Mouse (Mus musculus) NIH3T3 (cell line): ENCODE measurements at regions not wholly inside any gene's neighbourhood (a gene's known extent, or its start where the extent isn't known, plus 50 kb on each side); places are given as distances from the start of the nearest gene placed in this dataset.

Experiments used
- DNase-seq: peaks from one replicate; pipeline ENCODE4 v3.0.0-alpha.2; 2012; ENCODE audit warnings: low read depth

DNA sequence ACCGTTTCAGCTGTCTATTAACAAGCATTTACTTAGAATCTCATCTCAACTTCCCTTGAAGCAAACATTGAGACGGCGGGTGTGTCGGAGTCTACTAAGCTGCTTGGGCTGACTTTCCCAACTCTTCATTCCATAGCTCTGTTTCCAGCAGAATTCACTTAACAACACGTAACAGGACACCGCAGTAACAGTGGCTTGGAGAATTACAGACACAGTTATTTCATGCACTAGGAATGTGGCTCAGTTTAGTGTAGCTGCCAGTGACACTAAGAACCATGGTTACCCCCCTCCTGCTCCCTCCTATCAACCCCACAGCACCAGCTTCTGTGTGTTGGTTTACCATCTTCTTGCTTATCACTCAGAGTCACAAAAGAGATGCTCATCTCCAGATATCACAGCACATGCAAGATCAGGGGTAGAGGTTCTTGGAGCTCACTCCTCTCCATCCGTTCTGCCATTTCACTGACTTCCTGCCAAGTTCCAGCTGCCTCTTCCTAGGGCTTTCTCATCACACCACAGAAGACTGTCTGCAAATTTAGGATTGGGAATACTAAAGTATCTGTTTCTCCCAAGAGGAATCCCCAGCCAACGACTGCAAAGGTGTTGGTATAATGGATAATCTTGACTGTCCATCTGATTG lies 90.7 kb downstream of the Banf2 start:
- DNase-seq = peak; percentile 77

DNA sequence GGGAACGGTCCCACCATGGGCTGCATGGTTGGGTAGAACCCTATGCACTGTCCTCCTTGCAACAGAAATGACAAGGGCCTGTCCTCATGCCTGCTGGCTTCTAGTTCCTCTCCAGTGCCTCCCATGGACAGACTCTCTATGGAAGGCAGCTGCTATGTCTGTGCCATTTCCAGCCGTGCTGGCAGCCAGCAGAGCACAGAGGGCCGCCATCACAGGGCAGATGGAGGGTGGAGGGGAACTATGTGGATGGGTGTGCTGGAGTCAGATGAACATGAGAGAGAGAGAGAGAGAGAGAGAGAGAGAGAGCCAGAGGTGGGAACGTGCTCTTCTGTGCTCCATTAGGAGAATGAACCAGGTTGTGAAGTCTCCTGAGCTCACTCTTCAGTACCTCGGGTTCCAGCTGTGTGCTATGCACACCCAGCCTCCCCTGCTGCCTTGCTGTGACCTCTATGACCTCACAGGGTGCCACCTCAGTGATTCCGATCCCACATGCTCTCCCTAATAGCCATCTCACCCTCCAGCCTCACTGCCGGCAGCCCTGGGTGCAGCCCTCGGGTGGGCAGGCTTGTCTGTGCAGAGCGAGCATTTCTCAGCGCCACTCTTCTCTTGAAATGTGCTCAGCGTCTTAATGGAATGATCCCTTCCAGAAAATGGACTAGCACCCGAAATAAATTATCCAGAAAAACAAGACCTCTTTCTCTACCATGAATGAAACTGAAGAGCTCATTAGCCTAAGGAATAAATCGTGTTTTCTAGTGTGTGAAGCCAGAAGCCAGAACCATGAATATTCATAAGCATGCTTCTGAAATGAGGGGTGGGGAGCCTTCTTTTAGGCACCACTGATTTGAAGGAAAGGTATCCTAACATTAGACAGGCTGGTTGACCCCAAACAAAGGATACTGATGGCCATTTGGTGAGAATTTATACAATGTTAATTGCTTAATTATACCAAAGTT lies 94.5 kb downstream of the Banf2 start:
- DNase-seq = no peak

DNA sequence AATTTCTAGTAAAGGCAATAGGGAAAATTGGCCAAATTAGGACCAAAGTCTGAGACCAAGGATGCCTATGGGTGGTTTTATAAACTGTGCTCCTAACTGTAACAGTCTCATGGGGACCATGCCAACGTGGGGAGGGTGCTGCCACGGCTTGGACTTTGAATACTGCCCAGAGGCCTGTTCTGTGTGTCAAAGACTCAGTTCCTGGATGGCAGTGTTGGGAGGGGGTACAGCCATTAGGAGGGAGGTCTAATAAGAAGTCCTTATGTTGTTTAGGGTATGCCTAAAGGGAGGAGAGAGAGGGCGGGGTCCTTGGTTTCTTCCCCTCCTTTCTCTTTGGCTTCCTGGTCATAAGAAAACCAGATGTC lies 95.2 kb downstream of the Banf2 start:
- DNase-seq = no peak

DNA sequence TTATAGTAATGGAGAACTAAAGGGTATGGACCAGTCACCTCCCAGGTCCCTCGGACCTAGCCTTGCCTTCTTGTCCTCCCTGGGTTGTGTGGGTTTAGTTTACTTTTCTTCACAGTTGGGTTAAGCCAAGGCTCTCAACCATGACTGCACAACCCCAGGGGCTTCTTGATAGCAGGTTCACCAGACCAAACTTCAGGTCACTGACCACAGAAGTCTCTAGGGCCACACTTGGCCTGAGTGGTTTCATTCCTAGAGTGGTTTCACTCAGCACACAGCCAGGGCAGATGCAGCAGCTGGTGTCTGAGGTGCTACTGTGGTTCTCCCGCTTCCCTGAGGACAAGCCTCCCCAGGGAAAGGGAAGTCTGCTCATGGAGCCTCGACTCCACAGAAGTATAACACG lies 95.7 kb downstream of the Banf2 start:
- no peak for DNase-seq

DNA sequence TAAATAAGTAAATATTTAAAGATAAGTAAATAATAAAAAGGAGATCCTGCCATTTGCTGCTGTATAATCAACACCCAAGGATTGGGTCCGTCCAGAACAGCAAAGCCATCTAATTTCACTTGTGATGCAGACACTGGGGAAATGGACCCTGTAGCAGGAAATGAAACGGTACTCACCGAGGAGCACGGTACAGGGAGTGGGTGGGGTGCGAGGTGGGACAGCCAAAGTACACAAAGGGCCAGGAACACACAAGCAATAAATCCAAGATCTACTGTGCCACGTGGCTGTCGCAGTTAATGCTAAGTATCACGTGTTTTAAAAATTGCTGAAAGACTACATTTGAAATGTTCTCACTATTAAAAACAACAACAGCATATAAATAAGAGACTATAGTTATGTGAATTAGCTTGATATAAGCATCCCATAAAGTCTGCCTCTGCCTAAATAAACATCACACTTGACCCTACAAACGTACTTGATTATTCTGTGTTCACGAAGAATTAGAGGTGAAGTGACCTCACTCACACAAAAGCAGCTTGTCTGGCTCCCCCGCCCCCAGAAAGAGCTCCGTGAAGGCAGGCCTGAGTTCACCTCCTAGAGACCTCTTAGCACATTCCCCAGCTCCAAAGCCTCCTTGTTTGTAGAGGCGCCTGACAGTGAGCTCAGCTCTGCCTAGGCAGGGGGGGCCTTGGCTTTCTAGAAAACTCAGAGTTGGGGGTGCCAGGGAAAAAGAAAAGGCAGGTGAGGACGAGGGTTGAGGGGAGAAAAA lies 101.1 kb downstream of the Banf2 start:
- DNase-seq = peak; percentile 22

DNA sequence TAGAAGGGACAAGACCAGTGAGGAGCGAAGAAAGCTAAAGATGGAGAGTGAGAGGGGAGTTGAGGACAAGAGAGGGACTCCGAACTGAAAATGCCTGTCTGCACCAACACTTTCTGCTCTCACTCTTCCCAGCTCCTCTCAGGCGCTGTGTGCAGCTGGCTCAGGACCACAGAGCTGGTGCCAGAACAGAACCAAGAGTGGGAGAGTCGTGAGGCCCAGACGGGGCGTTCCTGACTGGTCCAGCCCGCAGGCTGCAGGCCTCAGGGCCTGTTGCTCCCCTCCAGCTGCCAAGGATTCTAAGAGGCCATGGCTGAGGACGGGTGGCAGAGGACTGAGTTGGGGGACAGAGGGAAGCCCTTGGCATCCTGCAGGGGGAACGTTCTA lies 101.7 kb downstream of the Banf2 start:
- peak; percentile 63 for DNase-seq

DNA sequence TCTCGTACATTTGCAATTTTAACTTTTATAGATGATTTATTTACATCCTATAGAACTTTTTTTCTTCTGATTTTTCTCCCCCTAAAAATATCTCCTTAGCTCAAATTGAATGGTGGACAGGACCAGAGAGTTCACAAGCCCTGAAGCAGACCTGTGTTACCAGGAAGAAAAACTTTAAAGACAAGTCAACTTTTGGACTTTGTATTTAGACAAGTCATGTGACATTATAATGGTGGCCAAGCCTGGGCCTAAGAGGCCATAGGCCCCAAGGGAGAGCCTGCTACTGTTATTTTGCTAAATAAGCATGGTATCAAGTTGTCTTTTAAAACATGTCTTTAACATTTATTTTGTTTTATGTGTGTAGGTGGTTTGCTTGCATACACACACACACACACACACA lies 102.7 kb downstream of the Banf2 start:
- DNase-seq = no peak

DNA sequence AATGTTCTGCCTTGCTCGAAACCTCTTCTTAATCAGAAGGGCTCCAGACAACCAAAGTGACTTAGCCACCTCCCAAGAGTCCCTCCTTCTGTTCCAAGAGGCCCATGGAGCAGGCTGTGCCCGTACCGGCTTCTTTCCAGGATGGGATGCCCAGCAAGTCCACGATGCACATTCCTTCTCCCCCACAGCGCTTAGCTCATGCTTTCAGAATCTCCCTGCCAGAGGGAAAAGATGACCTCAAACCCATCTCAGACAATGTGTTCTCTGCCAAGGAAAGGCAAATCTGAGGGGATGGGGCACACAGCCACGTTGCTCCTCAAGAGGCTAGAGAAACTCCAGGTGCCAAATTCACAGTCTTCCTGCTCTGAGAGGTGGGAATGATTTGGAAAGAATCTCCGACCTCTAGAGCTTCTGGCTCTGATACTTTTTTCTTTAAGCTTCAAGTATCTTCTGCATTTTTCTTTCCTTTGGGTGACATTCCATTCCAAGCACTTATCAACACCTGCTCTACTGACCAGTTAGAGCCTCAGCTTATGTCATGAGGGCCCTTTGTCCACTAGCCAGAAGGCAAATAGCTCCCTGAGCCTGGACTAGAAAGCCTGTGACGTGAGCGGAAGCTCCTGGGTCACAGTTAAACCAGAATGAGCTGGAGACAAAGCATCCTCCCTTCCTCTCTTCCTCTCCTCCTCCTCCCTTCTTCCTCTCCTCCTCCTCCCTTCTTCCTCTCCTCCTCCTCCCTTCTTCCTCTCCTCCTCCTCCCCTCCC lies 110.9 kb downstream of the Banf2 start:
- peak; percentile 56 for DNase-seq

DNA sequence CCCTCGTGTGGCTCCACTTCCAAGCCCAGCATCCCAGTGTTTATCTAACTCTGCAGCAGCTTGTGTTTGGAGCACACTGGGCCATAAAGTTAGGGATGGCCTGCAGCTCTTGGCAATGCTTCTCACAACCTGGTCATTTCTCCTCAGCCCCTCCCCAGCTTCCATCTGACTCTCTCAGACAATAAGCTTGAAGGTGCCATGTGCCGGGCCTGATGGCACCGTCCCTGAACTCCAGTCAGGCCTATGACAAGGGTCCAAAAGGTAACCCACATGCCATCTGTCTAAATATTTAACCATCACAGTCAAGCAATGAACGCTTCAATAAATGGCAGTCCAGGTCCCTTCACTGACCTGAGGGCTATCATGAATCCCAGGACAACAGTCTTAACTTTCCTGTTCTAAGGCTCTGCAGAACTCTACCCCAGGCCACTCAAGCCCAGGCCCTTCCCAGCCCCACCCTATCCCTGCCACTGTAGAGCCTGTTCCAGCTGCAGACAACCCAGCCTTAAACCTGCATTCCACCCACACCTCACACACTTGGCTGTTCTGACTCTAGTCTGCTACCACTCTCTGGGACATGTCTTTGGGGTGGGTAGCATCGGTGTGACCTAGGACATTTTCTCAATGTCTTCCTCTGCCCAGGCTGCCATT lies 111.8 kb downstream of the Banf2 start:
- no peak for DNase-seq

DNA sequence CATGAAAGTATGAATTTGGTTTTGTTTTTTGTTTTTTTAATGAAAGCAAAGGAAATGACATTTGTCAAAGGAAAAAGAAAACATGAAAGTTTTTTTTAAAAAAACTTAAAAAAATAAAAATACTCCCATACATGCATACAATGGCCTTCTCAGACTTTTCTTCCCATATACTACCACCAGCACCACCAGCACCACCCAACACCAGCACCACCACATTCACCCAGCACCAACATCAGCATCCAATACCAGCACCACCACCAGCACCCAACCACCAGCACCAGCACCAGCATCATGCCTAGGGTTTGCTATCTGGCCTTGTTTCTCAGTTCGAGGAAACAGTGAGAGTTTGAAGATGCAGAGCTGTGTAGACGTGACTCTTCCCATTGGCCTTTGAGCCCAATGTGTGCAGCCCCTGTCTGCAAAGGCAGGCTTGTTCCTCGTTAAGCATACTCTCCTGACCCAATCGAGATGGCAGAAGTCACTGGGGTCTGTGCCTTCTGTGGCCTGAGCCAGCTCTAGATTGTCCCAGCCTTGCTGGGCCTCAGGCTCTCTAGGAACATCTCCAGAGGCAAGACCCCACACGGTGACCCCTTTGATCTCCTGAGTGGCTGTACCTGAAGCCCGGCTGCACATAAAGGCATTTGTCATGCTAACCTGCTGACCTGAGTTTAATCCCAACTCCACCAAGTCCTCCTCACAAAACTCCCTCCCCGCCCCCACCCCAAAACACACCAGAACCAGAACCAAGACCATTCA lies 113.8 kb upstream of the Mgme1 start:
- no peak for DNase-seq

DNA sequence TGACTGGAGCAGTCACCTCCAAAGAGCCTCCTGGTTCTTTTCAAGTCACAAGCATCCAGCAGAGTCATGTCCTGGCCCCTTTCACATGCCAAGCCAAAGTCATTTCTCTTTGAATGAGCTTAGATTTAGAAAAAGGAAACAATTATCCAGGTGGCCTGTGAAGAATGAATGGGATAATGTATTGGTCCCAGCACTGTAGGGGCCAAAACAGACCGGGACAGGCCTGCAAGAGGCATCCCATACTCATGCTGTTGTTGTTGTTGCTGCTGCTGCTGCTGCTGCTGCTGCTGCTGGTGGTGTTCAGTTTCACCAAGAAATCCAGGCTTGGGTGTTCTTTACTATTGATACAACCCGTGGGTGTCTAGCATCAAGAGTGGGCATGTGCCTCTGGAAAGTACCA lies 113.1 kb upstream of the Mgme1 start:
- DNase-seq = no peak

DNA sequence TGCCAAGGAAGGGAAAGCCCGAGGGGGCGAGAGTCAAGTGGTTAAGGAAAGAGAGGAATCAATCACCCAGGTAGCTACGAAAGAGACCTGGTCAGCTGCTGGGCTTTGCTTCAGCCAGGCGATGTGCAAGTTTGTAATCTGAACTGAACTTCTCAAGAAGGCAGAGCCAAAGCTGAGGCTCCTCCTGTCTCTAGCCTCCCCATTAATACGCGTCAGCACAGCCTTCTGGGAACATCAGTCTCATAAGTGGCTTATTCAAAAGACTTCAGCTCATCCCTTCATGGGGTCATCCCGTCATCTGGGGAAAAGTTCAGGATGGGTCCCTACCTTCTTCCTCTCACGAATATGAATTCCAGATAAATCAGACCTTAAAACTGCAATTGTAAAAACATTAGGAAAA lies 112.2 kb upstream of the Mgme1 start:
- DNase-seq = no peak

DNA sequence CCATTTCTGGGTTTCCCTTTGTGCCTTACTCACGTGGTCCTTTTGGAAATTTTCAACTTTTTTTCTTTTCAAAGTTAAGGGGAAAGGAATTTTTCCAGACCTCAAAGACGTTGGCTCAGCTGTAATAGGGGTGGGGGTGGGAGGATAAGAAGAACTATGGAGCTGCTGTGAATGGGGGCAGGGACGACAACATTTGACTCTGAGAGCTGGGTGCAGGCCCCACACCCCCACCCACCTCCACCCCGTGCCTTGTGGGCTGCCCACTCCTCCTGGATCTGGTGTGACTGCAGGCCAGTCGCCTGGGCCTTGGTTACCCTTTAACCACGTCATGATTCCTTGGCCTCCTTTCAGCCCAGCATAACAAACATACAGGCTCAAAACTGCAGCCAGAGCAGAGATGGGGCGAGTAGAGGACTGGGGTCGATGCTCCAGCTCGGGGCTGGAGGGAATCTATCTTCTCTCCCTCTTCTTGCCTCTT lies 110.6 kb upstream of the Mgme1 start:
- peak; percentile 87 for DNase-seq

DNA sequence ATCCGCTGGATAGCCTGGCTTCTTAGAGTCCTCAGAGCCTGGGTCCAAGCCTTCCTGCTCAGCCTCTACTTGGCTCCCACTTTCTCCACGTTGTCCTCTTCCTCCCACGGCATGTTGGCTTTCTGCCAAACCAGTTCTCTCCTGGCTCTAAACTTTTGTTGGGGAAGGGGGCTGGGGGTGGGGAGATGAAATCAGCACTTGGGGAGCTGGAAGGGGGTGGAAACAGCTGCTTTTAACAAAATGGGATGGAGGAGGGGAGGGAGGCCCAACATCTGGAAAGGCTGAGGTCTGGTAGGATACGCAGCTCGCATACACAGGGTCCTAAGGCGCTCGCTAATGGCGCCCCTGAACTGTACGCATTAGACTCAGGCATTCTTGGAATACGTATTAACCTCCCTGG lies 110.0 kb upstream of the Mgme1 start:
- DNase-seq = peak; percentile 78

DNA sequence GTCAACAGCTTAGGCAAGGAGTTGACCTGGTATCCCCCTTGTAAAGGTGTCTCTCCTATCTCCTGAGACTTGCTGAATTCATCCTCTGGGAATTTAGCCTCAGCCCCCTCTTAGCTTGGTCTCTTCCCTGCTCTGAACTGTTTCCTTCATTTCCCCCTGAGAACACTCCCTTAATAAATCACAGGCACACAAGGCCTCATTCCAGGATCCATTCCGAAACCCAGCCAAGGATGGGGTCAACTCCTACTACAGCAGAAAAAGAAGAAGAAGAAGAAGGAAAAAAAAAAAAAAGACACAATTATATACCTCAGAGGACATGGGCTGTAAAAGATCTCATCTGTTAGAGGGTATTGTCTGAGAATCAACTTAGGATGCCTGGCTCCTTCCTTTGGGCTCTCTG lies 108.6 kb upstream of the Mgme1 start:
- DNase-seq = peak; percentile 55

DNA sequence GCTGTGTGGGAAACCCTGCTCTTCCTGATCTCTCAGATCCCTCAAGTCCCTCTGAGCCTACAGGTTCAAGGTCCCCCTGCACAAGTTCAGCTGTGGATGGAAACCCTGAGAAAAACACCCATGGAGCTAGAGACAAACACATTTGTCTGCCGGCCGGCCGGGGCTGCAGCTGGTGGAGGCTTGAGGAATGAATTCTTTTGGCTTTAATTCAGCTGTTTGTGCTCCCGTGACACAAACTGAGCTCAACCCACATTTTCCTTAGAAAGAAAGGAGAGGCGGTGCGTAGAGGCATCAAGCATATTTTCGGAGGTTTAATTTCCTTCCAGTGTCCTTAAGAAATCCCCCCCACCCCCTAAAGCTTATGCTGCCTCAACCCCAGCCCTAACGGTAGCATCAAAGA lies 106.4 kb upstream of the Mgme1 start:
- peak; percentile 86 for DNase-seq

DNA sequence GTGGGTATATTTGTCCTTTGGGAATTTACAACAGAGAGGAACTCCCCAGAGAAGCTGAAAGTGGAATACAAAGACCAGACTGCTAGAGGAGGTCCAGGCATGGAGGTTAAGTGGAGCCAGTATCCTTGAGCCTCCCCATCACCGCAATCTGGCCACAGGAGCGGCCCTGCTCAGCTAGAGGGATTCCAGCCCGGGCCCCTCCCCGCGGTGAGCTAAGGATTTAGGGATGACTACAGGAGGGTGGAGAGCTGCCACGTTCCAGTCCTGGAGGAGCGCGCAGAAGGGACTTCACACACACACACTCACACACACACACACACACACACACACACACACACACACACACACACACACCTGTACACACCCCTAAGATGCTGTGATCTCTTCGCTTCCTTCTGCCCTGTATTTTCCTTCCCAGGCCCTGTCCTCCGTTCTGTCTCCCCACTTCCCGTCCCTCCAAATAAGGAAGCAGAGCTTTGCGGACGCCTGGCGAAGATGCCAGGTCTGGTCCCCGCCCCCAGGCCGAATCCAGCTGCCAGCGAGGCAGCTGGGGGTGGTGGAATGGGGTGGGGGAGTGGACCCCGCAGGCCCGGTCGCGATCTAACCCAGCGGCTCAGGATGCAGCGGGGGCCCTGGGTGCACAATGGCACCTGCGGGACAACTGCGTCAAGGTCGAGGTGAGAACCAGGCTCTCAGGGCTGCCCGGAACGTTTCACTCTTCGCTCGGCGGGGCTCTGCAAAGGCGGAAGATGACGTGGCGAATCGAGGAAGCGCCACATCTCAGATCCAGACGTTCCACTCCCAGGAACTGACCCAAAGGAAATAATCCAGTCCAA lies 105.3 kb upstream of the Mgme1 start:
- peak; percentile 92 for DNase-seq

DNA sequence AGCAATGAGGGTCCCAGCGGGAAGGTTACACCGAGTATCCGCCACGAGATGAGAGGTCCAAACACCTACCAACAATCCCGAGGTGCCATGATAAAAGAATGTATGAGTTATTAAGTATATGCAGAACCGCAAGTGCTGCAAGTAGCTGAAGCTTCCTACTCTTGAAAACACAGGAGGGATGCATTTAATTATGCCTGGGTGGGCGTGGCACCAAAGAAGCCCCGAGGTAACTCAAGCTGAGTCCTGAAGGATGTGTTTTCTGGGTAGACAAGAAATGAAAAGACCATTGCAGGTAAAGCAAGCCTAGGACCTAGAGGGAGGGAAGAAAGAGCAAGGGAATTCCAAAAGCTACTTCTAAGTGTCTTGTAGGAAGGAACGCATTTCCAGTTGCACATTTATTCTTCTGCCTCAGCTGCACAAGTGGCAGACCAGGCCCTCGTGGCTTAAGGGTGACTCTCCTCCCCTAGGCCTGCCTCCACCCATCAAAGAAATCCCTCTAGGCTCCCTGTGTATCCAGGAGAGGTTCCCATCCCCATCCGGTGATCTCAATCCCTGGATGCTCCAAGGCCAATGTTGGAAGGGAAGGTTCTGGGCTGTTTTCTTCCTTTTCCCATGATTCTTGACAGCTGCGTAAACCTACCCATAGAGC lies 104.2 kb upstream of the Mgme1 start:
- peak; percentile 64 for DNase-seq

DNA sequence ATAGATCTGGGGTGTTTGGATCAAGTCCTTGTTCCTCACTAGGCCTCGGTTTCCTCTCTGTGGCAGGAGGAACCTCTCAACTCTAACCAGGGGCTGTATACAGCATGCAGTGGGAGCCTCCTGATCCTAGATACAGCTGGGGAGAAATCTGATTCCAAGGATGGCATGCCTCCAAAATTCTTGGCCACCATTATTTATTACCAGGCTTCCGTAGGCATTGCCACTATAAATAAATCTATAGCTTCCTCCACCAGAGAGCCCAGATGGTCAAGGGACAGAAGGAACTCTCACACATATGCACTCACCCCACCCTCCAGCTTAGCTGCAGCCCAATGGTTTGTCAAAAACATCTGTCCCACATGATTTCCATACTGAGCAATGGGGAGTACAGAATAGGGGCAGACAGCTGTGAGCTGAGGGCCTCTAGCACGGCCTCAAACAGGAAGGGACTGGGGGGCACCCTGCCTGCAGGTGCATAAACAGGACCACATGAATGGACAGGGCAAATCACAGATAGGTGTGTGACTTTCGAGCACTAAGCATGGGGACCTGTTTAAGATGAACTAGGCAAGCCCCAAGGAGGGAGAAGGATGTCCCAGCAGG lies 100.8 kb upstream of the Mgme1 start:
- peak; percentile 53 for DNase-seq
